Mouse (Mus musculus): ENCODE measurements at regions not wholly inside any gene's neighbourhood (a gene's known extent, or its start where the extent isn't known, plus 50 kb on each side); places are given as distances from the start of the nearest gene placed in this dataset.

DNA sequence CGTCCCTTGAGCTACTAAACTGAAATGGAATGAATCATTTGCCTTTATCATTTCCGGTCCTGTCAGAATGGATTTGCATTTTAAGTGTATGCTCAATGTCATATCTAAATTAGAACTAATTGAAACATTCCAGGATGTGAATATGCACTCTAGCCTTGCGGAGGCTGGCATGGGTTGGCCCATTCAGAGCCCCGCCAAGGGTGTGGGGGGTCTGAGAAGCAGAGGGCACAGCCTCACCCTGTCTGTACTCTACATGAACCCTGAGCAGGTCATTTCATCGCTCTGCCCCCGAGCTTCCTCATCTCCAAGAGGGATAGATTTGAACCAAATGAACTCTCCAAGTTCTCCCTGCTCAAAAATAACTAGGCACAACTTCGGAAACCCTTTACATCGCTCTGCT is 250.1 kb upstream of the Cdh5 start:
- TF ChIP-seq CTCF (IDR thresholded peaks at IDR 0.05; ENCODE audit: borderline replicate concordance, insufficient read depth, low read length) (no peak), POLR2A (IDR thresholded peaks at IDR 0.05; ENCODE audit: low read depth, low read length) (no peak)
